Mouse (Mus musculus): ENCODE results near the gene Kcnj9. TPM values are rescaled to one million over a fixed set of nuclear protein-coding genes. Genes with fewer than 3 reads are reported as not detected.

Kcnj9 gene
- polyA plus RNA-seq (2014; fragmentation: Nextera tagmentation; extraction: Ambion mirVana), result 0.06 TPM in 1 of 2 replicates, not detected in the other

GRCm38 (mm10) chr1:172329131-172329530 is at the start of gene Kcnj9:
TSS of gene Kcnj9 (minus strand) at chr1:172329318.
- H3K27ac ChIP-seq (replicated peaks; ENCODE audit: low read depth, low read length), result no peak within 1 kb of the TSS
- ATAC-seq (ENCODE audit: low read depth) (no peak), DNase-seq (ENCODE audit: low spot score) (no peak)
- H3K4me1 ChIP-seq (ENCODE audit: control insufficient read depth, insufficient read depth, low read length), result no peaks in the 10 kb centered on the region
- H3K4me2 ChIP-seq (ENCODE audit: low read depth, low read length), result no peak within 1 kb of the TSS
- peaks cover 54% of the 10 kb centered on the region for H3K27me3 ChIP-seq (replicated peaks; ENCODE audit: control insufficient read depth, insufficient read depth, low read length)
- H3K36me3 ChIP-seq (ENCODE audit: control insufficient read depth, insufficient read depth, low read length), result no peaks in the 10 kb centered on the region
- H3K9me3 ChIP-seq (ENCODE audit: control insufficient read depth, low read length), result 0 out of 2 replicates have a peak, but pooled peaks cover 5% of the 10 kb centered on the region
- 0 out of 2 replicates have a peak within 1 kb of the TSS, but pooled peaks have one; percentile 19 for H3K9ac ChIP-seq (ENCODE audit: low read depth, low read length)
- 32% methylated on average over 9 of the region's 9 CpGs for WGBS
- no peak within 1 kb of the TSS; the same call in 1 of the 2 replicates for H3K4me3 ChIP-seq (ENCODE audit: low read depth, low read length)

- Histone ChIP-seq H3K27me3 (replicated peaks; ENCODE audit: control insufficient read depth, insufficient read depth, low read length) (no peaks in the 10 kb centered on the region), H3K4me1 (ENCODE audit: control insufficient read depth, insufficient read depth, low read length) (peaks cover 16% of the 10 kb centered on the region), H3K4me3 (ENCODE audit: low read depth, low read length) (peak overlapping the region; percentile 98), H3K27ac (replicated peaks; ENCODE audit: low read depth, low read length) (peak overlapping the region; percentile 68; the same call in 1 of the 2 replicates), H3K4me2 (ENCODE audit: low read depth, low read length) (peak overlapping the region; percentile 96), H3K9ac (ENCODE audit: low read depth, low read length) (peak overlapping the region; percentile 86), H3K9me3 (ENCODE audit: control insufficient read depth, low read length) (no peaks in the 10 kb centered on the region), H3K36me3 (ENCODE audit: control insufficient read depth, insufficient read depth, low read length) (peaks cover 23% of the 10 kb centered on the region)
- WGBS, result 3% methylated on average over 52 of the region's 62 CpGs
- ATAC-seq (ENCODE audit: low read depth) (peak; percentile 20; the same call in 1 of the 2 replicates), DNase-seq (ENCODE audit: low spot score) (no peak)
Measured at GRCm38 (mm10) chr1:172376758-172377458, 47.8 kb upstream of the Kcnj9 start.

GRCm38 (mm10) chr1:172376198-172376667 is 47.1 kb upstream of the Kcnj9 start, which contains the start of gene Pigm:
TSS of gene Pigm (plus strand) at chr1:172376546.
- Histone ChIP-seq H3K4me2 (ENCODE audit: low read depth, low read length) (peak within 1 kb of the TSS; percentile 96), H3K9ac (ENCODE audit: low read depth, low read length) (peak within 1 kb of the TSS; percentile 86), H3K9me3 (ENCODE audit: control insufficient read depth, low read length) (no peaks in the 10 kb centered on the region), H3K27ac (replicated peaks; ENCODE audit: low read depth, low read length) (peak within 1 kb of the TSS; percentile 84), H3K27me3 (replicated peaks; ENCODE audit: control insufficient read depth, insufficient read depth, low read length) (no peaks in the 10 kb centered on the region), H3K36me3 (ENCODE audit: control insufficient read depth, insufficient read depth, low read length) (peaks cover 16% of the 10 kb centered on the region), H3K4me3 (ENCODE audit: low read depth, low read length) (peak within 1 kb of the TSS; percentile 98), H3K4me1 (ENCODE audit: control insufficient read depth, insufficient read depth, low read length) (peaks cover 16% of the 10 kb centered on the region)
- peak; percentile 99 for DNase-seq (ENCODE audit: low spot score)
- under 1% methylated on average over 29 of the region's 39 CpGs for WGBS
- peak; percentile 99 for ATAC-seq (ENCODE audit: low read depth)

GRCm38 (mm10) chr1:172368768-172369418 is 39.8 kb upstream of the Kcnj9 start:
- Histone ChIP-seq H3K4me1 (ENCODE audit: control insufficient read depth, insufficient read depth, low read length) (no peaks in the 10 kb centered on the region), H3K27me3 (replicated peaks; ENCODE audit: control insufficient read depth, insufficient read depth, low read length) (no peaks in the 10 kb centered on the region), H3K4me3 (ENCODE audit: low read depth, low read length) (no peak overlapping the region), H3K36me3 (ENCODE audit: control insufficient read depth, insufficient read depth, low read length) (no peaks in the 10 kb centered on the region), H3K9ac (ENCODE audit: low read depth, low read length) (no peak overlapping the region), H3K9me3 (ENCODE audit: control insufficient read depth, low read length) (no peaks in the 10 kb centered on the region), H3K4me2 (ENCODE audit: low read depth, low read length) (peak overlapping the region; percentile 22; the same call in 1 of the 2 replicates), H3K27ac (replicated peaks; ENCODE audit: low read depth, low read length) (no peak overlapping the region)
- WGBS, result 28% methylated on average over 23 of the region's 23 CpGs
- DNase-seq (ENCODE audit: low spot score), result peak; percentile 65
- ATAC-seq (ENCODE audit: low read depth), result no peak

- Histone ChIP-seq H3K4me1 (ENCODE audit: control insufficient read depth, insufficient read depth, low read length) (no peaks in the 10 kb centered on the region), H3K4me3 (ENCODE audit: low read depth, low read length) (no peak overlapping the region), H3K36me3 (ENCODE audit: control insufficient read depth, insufficient read depth, low read length) (no peaks in the 10 kb centered on the region), H3K9me3 (ENCODE audit: control insufficient read depth, low read length) (no peaks in the 10 kb centered on the region), H3K4me2 (ENCODE audit: low read depth, low read length) (no peak overlapping the region), H3K27me3 (replicated peaks; ENCODE audit: control insufficient read depth, insufficient read depth, low read length) (no peaks in the 10 kb centered on the region), H3K9ac (ENCODE audit: low read depth, low read length) (no peak overlapping the region), H3K27ac (replicated peaks; ENCODE audit: low read depth, low read length) (no peak overlapping the region)
- peak; percentile 32; the same call in 1 of the 2 replicates for ATAC-seq (ENCODE audit: low read depth)
- WGBS, result 7% methylated on average over 6 of the region's 6 CpGs
- DNase-seq (ENCODE audit: low spot score), result peak; percentile 42
Measured at GRCm38 (mm10) chr1:172364684-172365083, 35.6 kb upstream of the Kcnj9 start.

GRCm38 (mm10) chr1:172358341-172358740 is 29.2 kb upstream of the Kcnj9 start:
- Histone ChIP-seq H3K9me3 (ENCODE audit: control insufficient read depth, low read length) (no peaks in the 10 kb centered on the region), H3K4me1 (ENCODE audit: control insufficient read depth, insufficient read depth, low read length) (no peaks in the 10 kb centered on the region), H3K4me2 (ENCODE audit: low read depth, low read length) (no peak overlapping the region), H3K36me3 (ENCODE audit: control insufficient read depth, insufficient read depth, low read length) (no peaks in the 10 kb centered on the region), H3K27me3 (replicated peaks; ENCODE audit: control insufficient read depth, insufficient read depth, low read length) (no peaks in the 10 kb centered on the region), H3K9ac (ENCODE audit: low read depth, low read length) (no peak overlapping the region), H3K27ac (replicated peaks; ENCODE audit: low read depth, low read length) (no peak overlapping the region), H3K4me3 (ENCODE audit: low read depth, low read length) (no peak overlapping the region)
- no peak for DNase-seq (ENCODE audit: low spot score)
- WGBS, result 72% methylated on average over 10 of the region's 10 CpGs
- no peak for ATAC-seq (ENCODE audit: low read depth)

- H3K27ac ChIP-seq (replicated peaks; ENCODE audit: low read depth, low read length), result no peak overlapping the region
- no peaks in the 10 kb centered on the region for H3K9me3 ChIP-seq (ENCODE audit: control insufficient read depth, low read length)
- no peak overlapping the region for H3K9ac ChIP-seq (ENCODE audit: low read depth, low read length)
- no peaks in the 10 kb centered on the region for H3K27me3 ChIP-seq (replicated peaks; ENCODE audit: control insufficient read depth, insufficient read depth, low read length)
- H3K4me1 ChIP-seq (ENCODE audit: control insufficient read depth, insufficient read depth, low read length), result no peaks in the 10 kb centered on the region
- DNase-seq (ENCODE audit: low spot score) (peak; percentile 30), ATAC-seq (ENCODE audit: low read depth) (peak; percentile 53; the same call in 1 of the 2 replicates)
- H3K4me2 ChIP-seq (ENCODE audit: low read depth, low read length), result no peak overlapping the region
- 4% methylated on average over 1 of the region's 1 CpGs for WGBS
- no peaks in the 10 kb centered on the region for H3K36me3 ChIP-seq (ENCODE audit: control insufficient read depth, insufficient read depth, low read length)
- H3K4me3 ChIP-seq (ENCODE audit: low read depth, low read length), result no peak overlapping the region
Measured at GRCm38 (mm10) chr1:172357550-172357949, 28.4 kb upstream of the Kcnj9 start.

GRCm38 (mm10) chr1:172355336-172355735 is 26.2 kb upstream of the Kcnj9 start:
- H3K9ac ChIP-seq (ENCODE audit: low read depth, low read length), result no peak overlapping the region
- no peak overlapping the region for H3K4me2 ChIP-seq (ENCODE audit: low read depth, low read length)
- 15% methylated on average over 3 of the region's 3 CpGs for WGBS
- H3K4me3 ChIP-seq (ENCODE audit: low read depth, low read length), result no peak overlapping the region
- H3K9me3 ChIP-seq (ENCODE audit: control insufficient read depth, low read length), result no peaks in the 10 kb centered on the region
- H3K36me3 ChIP-seq (ENCODE audit: control insufficient read depth, insufficient read depth, low read length), result no peaks in the 10 kb centered on the region
- no peak overlapping the region for H3K27ac ChIP-seq (replicated peaks; ENCODE audit: low read depth, low read length)
- H3K4me1 ChIP-seq (ENCODE audit: control insufficient read depth, insufficient read depth, low read length), result no peaks in the 10 kb centered on the region
- peaks cover 16% of the 10 kb centered on the region for H3K27me3 ChIP-seq (replicated peaks; ENCODE audit: control insufficient read depth, insufficient read depth, low read length)
- peak; percentile 29 for DNase-seq (ENCODE audit: low spot score)
- no peak for ATAC-seq (ENCODE audit: low read depth)
